ENCODE assay signal across 8 mouse cellular contexts in genomic region chr13:85287876-85288573, GRCm38 (mm10). TPM values are rescaled to one million over a fixed set of nuclear protein-coding genes. Genes with fewer than 3 reads are reported as not detected.
DNase-seq lines count a peak whose midpoint lies in the region; ATAC-seq and TF ChIP-seq lines count a peak whose summit lies in the region.

No protein-coding gene starts in this region.

- WGBS in embryonic facial prominence, embryonic 13.5 days = under 1% methylated on average over 25 of the region's 25 CpGs
- under 1% methylated on average over 25 of the region's 25 CpGs for WGBS in heart, postnatal 0 days
- under 1% methylated on average over 25 of the region's 25 CpGs for WGBS in limb, embryonic 13.5 days
- 1% methylated on average over 25 of the region's 25 CpGs for WGBS in midbrain, embryonic 12.5 days

- H3K4me3 ChIP-seq in embryonic facial prominence, embryonic 13.5 days = peak overlapping the region; percentile 97
- H3K4me3 ChIP-seq in heart, postnatal 0 days (ENCODE audit: low read depth, low read length) = peak overlapping the region; percentile 94
- peak overlapping the region; percentile 98 for H3K4me3 ChIP-seq in limb, embryonic 13.5 days
- H3K4me3 ChIP-seq in midbrain, embryonic 12.5 days = peak overlapping the region; percentile 97

- H3K9ac ChIP-seq in embryonic facial prominence, embryonic 13.5 days = peak overlapping the region; percentile 97
- H3K9ac ChIP-seq in heart, postnatal 0 days (replicated peaks; ENCODE audit: low read depth, low read length) = peak overlapping the region; percentile 97
- H3K9ac ChIP-seq in limb, embryonic 13.5 days = peak overlapping the region; percentile 98
- peak overlapping the region; percentile 95 for H3K9ac ChIP-seq in midbrain, embryonic 12.5 days (replicated peaks)

- no peaks in the 10 kb centered on the region; the same call in 1 of the 2 replicates for H3K4me1 ChIP-seq in embryonic facial prominence, embryonic 13.5 days
- 0 out of 2 replicates have a peak, but pooled peaks cover 3% of the 10 kb centered on the region for H3K4me1 ChIP-seq in heart, postnatal 0 days (ENCODE audit: control insufficient read depth, insufficient read depth)
- H3K4me1 ChIP-seq in limb, embryonic 13.5 days = peaks cover 4% of the 10 kb centered on the region
- H3K4me1 ChIP-seq in midbrain, embryonic 12.5 days = peaks cover 4% of the 10 kb centered on the region

- H3K27me3 ChIP-seq in embryonic facial prominence, embryonic 13.5 days = no peaks in the 10 kb centered on the region
- H3K27me3 ChIP-seq in heart, postnatal 0 days (ENCODE audit: control insufficient read depth, insufficient read depth, low read length) = no peaks in the 10 kb centered on the region
- H3K27me3 ChIP-seq in limb, embryonic 13.5 days = no peaks in the 10 kb centered on the region
- H3K27me3 ChIP-seq in midbrain, embryonic 12.5 days = no peaks in the 10 kb centered on the region

- no peak for TF ChIP-seq EP300 in heart, postnatal 0 days (IDR thresholded peaks at IDR 0.05; ENCODE audit: low read depth)

- ATAC-seq in embryonic facial prominence, embryonic 13.5 days (ENCODE audit: insufficient number of reproducible peaks, insufficient read depth, low FRiP score, low TSS enrichment, low read depth) = no peak
- ATAC-seq in heart, postnatal 0 days (ENCODE audit: insufficient read depth, low read depth) = 0 out of 2 replicates have a peak, but pooled peaks have one; percentile 2
- 0 out of 2 replicates have a peak, but pooled peaks have one; percentile 0 for ATAC-seq in limb, embryonic 13.5 days (ENCODE audit: low FRiP score, low read depth)
- no peak for ATAC-seq in midbrain, embryonic 12.5 days (ENCODE audit: low FRiP score, low read depth)

- peak; percentile 33 for DNase-seq in kidney, adult 11 months
- no peak for DNase-seq in kidney, adult 18-20 months
- peak; percentile 51 for DNase-seq in MN1 (ENCODE audit: low spot score)
- peak; percentile 68 for DNase-seq in heart, postnatal 0 days (ENCODE audit: low spot score)
- DNase-seq in layer of hippocampus, adult 11-12 months (ENCODE audit: low spot score) = no peak

- no peaks in the 10 kb centered on the region for H3K9me3 ChIP-seq in embryonic facial prominence, embryonic 13.5 days
- no peaks in the 10 kb centered on the region for H3K9me3 ChIP-seq in heart, postnatal 0 days (replicated peaks; ENCODE audit: control insufficient read depth, low read length)
- no peaks in the 10 kb centered on the region for H3K9me3 ChIP-seq in limb, embryonic 13.5 days
- H3K9me3 ChIP-seq in midbrain, embryonic 12.5 days = no peaks in the 10 kb centered on the region

- TF ChIP-seq CTCF in heart, postnatal 0 days (IDR thresholded peaks at IDR 0.05; ENCODE audit: low read depth) = no peak

- peak overlapping the region; percentile 100 for H3K27ac ChIP-seq in embryonic facial prominence, embryonic 13.5 days
- H3K27ac ChIP-seq in heart, postnatal 0 days (ENCODE audit: low read depth) = peak overlapping the region; percentile 99
- peak overlapping the region; percentile 100 for H3K27ac ChIP-seq in limb, embryonic 13.5 days
- H3K27ac ChIP-seq in midbrain, embryonic 12.5 days (replicated peaks) = peak overlapping the region; percentile 100

- no peaks in the 10 kb centered on the region for H3K36me3 ChIP-seq in embryonic facial prominence, embryonic 13.5 days
- no peaks in the 10 kb centered on the region for H3K36me3 ChIP-seq in heart, postnatal 0 days (replicated peaks; ENCODE audit: control insufficient read depth, insufficient read depth, low read length)
- H3K36me3 ChIP-seq in limb, embryonic 13.5 days = no peaks in the 10 kb centered on the region
- no peaks in the 10 kb centered on the region for H3K36me3 ChIP-seq in midbrain, embryonic 12.5 days

- peak overlapping the region; percentile 68 for H3K4me2 ChIP-seq in embryonic facial prominence, embryonic 13.5 days
- H3K4me2 ChIP-seq in heart, postnatal 0 days (ENCODE audit: low read depth, low read length) = peak overlapping the region; percentile 66
- peak overlapping the region; percentile 70 for H3K4me2 ChIP-seq in limb, embryonic 13.5 days (replicated peaks)
- peak overlapping the region; percentile 66 for H3K4me2 ChIP-seq in midbrain, embryonic 12.5 days (replicated peaks)

RNA-seq across cellular contexts. Expression of gene Rasa1, which starts 0.9 kb away (rescaled TPM):
- polyA plus RNA-seq in embryonic facial prominence, embryonic 13.5 days (2015; fragmentation: Nextera tagmentation; extraction: Ambion mirVana) = 53.2 and 63.0 TPM in 2 replicates
- 25.9 and 30.1 TPM in 2 replicates for total RNA-seq in heart, postnatal 0 days (2014; rRNA removed; ENCODE audit: low replicate concordance)
- polyA plus RNA-seq in heart, postnatal 0 days (2015; fragmentation: Nextera tagmentation; extraction: Ambion mirVana) = 30.5 and 31.5 TPM in 2 replicates
- polyA plus RNA-seq in limb, embryonic 13.5 days (2015; fragmentation: Nextera tagmentation; extraction: Ambion mirVana) = 55.6 and 58.0 TPM in 2 replicates
- 68.9 and 75.2 TPM in 2 replicates for polyA plus RNA-seq in midbrain, embryonic 12.5 days (2016; fragmentation: Nextera tagmentation; extraction: Ambion mirVana)

Comparison
In these comparisons a context has a peak if more than half of its experiments do, and no peak if none do; other contexts are left out.
1. DNase-seq: peak in kidney, adult 11 months (single experiment), MN1 (single experiment) and heart, postnatal 0 days (single experiment); none in kidney, adult 18-20 months (single experiment) and layer of hippocampus, adult 11-12 months (single experiment).
2. ATAC-seq: peak in heart, postnatal 0 days (single experiment) and limb, embryonic 13.5 days (single experiment); none in embryonic facial prominence, embryonic 13.5 days (single experiment) and midbrain, embryonic 12.5 days (single experiment).
3. Peak in every context shown above with its lines, with median percentiles within 50 percentile points of each other: H3K27ac ChIP-seq, H3K4me2 ChIP-seq, H3K4me3 ChIP-seq and H3K9ac ChIP-seq.